Mouse (Mus musculus): ENCODE results near the gene Litaf.

Gene Litaf

GRCm38 (mm10) chr16:10919856-10920255, 146.1 kb downstream of the Litaf start:
- no peak for DNase-seq (ENCODE audit: low read depth in 2 of 2, low spot score in 2 of 2)

GRCm38 (mm10) chr16:10916271-10916670, 149.7 kb downstream of the Litaf start:
- no peak for DNase-seq (ENCODE audit: low read depth in 2 of 2, low spot score in 2 of 2)

- no peak for DNase-seq (ENCODE audit: low read depth in 2 of 2, low spot score in 2 of 2)
Observed at GRCm38 (mm10) chr16:10915066-10915465, 150.9 kb downstream of the Litaf start.

GRCm38 (mm10) chr16:10911061-10911460, 154.9 kb downstream of the Litaf start:
- no peak for DNase-seq (ENCODE audit: low read depth in 2 of 2, low spot score in 2 of 2)

- DNase-seq (ENCODE audit: low read depth in 2 of 2, low spot score in 2 of 2) = no peak
Observed at GRCm38 (mm10) chr16:10910541-10910940, 155.4 kb downstream of the Litaf start.
